In the genomic region with DNA sequence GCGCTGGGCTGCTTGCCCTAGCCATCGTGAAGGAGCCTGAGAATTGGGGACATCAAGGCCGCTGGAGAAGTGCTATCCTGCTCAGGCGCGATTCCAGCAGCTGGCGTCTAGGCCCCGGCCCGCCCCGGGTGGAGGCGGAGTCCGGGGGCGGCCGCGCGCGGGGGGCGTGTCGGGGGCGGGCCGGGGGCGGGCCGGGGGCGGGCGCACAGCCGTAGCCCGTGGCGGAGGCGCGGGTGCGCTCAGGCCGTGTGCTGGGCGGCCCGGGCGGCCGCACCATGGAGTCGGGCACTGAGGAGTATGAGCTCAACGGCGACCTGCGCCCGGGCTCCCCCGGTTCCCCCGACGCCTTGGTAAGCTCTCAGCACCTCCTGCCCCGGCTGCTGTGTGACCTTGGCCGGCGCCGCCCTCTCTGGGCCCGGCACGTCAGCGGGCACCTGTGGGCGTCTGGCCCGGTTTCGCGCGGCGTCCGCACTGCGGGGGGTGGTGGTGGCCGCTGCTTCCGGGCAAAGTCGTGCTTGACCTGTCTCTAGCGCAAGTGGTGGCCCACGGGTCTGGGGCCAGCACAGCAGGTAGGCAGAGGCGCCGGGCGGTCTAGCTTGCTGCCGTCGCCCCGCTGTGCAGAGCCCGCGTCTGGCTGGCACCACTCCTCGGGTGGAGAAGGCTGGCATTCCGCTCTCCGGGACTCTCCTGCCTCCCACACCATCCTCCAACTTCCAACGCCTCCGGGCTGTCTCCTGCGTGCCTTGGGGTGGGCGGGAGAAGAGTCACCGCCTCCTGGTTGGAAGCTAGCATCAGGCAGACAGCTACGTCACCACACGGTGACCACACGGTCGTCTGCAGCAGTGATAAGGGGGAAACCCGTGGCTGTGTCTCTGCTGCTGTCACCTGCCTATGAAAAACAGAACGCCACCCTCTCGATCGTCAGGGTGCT, we compare ENCODE assay signal across 8 mouse cellular contexts. TPM values are rescaled to one million over a fixed set of nuclear protein-coding genes. Genes with fewer than 3 reads are reported as not detected.
DNase-seq lines count a peak whose midpoint lies in the region; TF ChIP-seq lines count a peak whose summit lies in the region.

A gene (plus strand): TSS at position 198 of the 931 bp plus-strand sequence.

- peak; percentile 46; the same call in 1 of the 2 replicates for TF ChIP-seq POLR2A in cerebellum, adult 2 months (IDR thresholded peaks at IDR 0.05; ENCODE audit: borderline replicate concordance, insufficient read depth, low read length)

- peak within 1 kb of the TSS; percentile 78 for H3K4me3 ChIP-seq in cerebellum, adult 2 months (replicated peaks; ENCODE audit: insufficient read depth, low read depth, low read length)

- peak within 1 kb of the TSS; percentile 47 for H3K27ac ChIP-seq in cerebellum, adult 2 months (ENCODE audit: insufficient read depth, low read length)

- 2% methylated on average over 86 of the region's 87 CpGs for WGBS in cerebellum, adult 2 months

- H3K27me3 ChIP-seq in cerebellum, adult 2 months (ENCODE audit: control insufficient read depth, insufficient read depth, low read length): no peaks in the 10 kb centered on the region

- peak; percentile 93 for DNase-seq in MEL-GATA-1-ER (ENCODE audit: extremely low read depth, low read depth)
- DNase-seq in cerebellum, adult 2 months: peak; percentile 80 to 81
- peak; percentile 55 for DNase-seq in forelimb bud, embryonic 11.5 days (ENCODE audit: low read depth, low spot score)
- peak; percentile 90 for DNase-seq in heart, postnatal 4 days
- DNase-seq in layer of hippocampus, adult 9-11 months: peak; percentile 84
- DNase-seq in lung, postnatal 10 days: peak; percentile 87
- peak; percentile 82 for DNase-seq in ovary, postnatal 14 days (ENCODE audit: low spot score)
- peak; percentile 60 to 80 for DNase-seq in thymus, postnatal 10 days (ENCODE audit: low spot score in 2 of 2)

- peaks cover 15% of the 10 kb centered on the region; the same call in 1 of the 2 replicates for H3K4me1 ChIP-seq in cerebellum, adult 2 months (ENCODE audit: control insufficient read depth, insufficient read depth, low read length)

- no peak for TF ChIP-seq CTCF in cerebellum, adult 2 months (IDR thresholded peaks at IDR 0.05; ENCODE audit: borderline replicate concordance, insufficient read depth, low read depth, low read length)

RNA-seq across cellular contexts. Expression of the gene that starts here (rescaled TPM):
- 87.5 and 91.1 TPM in 2 replicates for polyA plus RNA-seq in cerebellum, adult 2 months (2012; rRNA removed)
- 10 to 100 TPM; 51.3 to 53.5 TPM for total RNA-seq in heart, postnatal 4 days (2021)

Comparison
In these comparisons a context has a peak if more than half of its experiments do, and no peak if none do; other contexts are left out.
1. Peak in every context shown above with its lines: DNase-seq, H3K4me3 ChIP-seq and H3K27ac ChIP-seq.